21 mouse cellular contexts compared by ENCODE assay signal in the genomic region with DNA sequence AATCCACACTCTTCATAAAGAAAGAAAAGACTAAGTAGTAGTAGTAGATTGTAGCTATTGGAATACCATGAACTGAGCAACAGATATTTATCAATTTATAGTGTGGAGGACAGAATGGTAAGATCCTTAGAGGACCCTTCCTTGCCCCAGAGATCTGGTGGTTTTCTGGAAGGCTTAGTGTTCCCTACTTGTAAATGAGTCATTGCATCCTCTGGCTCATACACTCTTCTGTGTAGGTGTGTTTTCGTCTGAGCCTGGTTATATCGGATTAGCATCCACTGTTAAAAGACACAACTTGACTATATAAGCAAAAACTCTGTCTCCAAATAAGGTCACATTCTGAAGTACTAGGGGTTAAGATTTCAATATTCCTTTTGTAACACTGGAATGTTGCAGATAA.
"Had no signal": no experiment of that assay in that cellular context is flagged by ENCODE, and none has a peak within 500 bp of the region (broad histone marks: within the 10 kb centered on the region; RNA-seq: fewer than 3 reads in every experiment).

No protein-coding gene starts in this region.

- ATAC-seq: forebrain, embryonic 13.5 days; forebrain, embryonic 14.5 days; forebrain, embryonic 15.5 days; forebrain, embryonic 16.5 days; forebrain, postnatal 0 days had no signal

- DNase-seq: cerebellum, adult 8-10 months; cerebellum, adult 9-10 months; cerebellum, adult 9-11 months; cerebellum, postnatal 10 days; cerebellum, postnatal 14 days; cerebellum, postnatal 25 days; cerebellum, postnatal 36 days; embryo, embryonic 11 days; forebrain, postnatal 0 days; gastrocnemius, adult 2 months; gastrocnemius, postnatal 10 days; gastrocnemius, postnatal 14 days; gastrocnemius, postnatal 25 days; gastrocnemius, postnatal 36 days; heart, adult 11 months; heart, adult 18-20 months; heart, adult 2 months had no signal
